Mouse (Mus musculus): ENCODE results near the gene Urgcp. TPM values are rescaled to one million over a fixed set of nuclear protein-coding genes. Genes with fewer than 3 reads are reported as not detected.

The Urgcp gene
- polyA plus RNA-seq, 1 experiment, result 7.6 TPM

- Histone ChIP-seq H3K27me3 (ENCODE audit: control insufficient read depth, insufficient read depth, low read length) (no peaks in the 10 kb centered on the region), H3K4me1 (ENCODE audit: control insufficient read depth, insufficient read depth, low read length) (peaks cover 14% of the 10 kb centered on the region), H3K36me3 (ENCODE audit: control insufficient read depth, insufficient read depth, low read length) (no peaks in the 10 kb centered on the region), H3K27ac (ENCODE audit: control insufficient read depth, insufficient read depth, low read depth, low read length) (no peak overlapping the region), H3K4me3 (ENCODE audit: control insufficient read depth, low read depth, low read length) (no peak overlapping the region)
- TF ChIP-seq CTCF (IDR thresholded peaks at IDR 0.05; ENCODE audit: control insufficient read depth, insufficient read depth, insufficient replicate concordance, low read depth, low read length) (no peak), POLR2A (IDR thresholded peaks at IDR 0.05; ENCODE audit: control insufficient read depth, low read depth, low read length) (no peak)
Measured at GRCm38 (mm10) chr11:5742106-5742505, 20.1 kb downstream of the Urgcp start.

- TF ChIP-seq POLR2A (IDR thresholded peaks at IDR 0.05; ENCODE audit: control insufficient read depth, low read depth, low read length) (peak; percentile 74), CTCF (IDR thresholded peaks at IDR 0.05; ENCODE audit: control insufficient read depth, insufficient read depth, insufficient replicate concordance, low read depth, low read length) (no peak)
- Histone ChIP-seq H3K4me1 (ENCODE audit: control insufficient read depth, insufficient read depth, low read length) (peaks cover 14% of the 10 kb centered on the region), H3K36me3 (ENCODE audit: control insufficient read depth, insufficient read depth, low read length) (no peaks in the 10 kb centered on the region), H3K4me3 (ENCODE audit: control insufficient read depth, low read depth, low read length) (peak overlapping the region; percentile 82), H3K27ac (ENCODE audit: control insufficient read depth, insufficient read depth, low read depth, low read length) (peak overlapping the region; percentile 80), H3K27me3 (ENCODE audit: control insufficient read depth, insufficient read depth, low read length) (no peaks in the 10 kb centered on the region)
Measured at GRCm38 (mm10) chr11:5740965-5741627, 21.1 kb downstream of the Urgcp start.

DNA sequence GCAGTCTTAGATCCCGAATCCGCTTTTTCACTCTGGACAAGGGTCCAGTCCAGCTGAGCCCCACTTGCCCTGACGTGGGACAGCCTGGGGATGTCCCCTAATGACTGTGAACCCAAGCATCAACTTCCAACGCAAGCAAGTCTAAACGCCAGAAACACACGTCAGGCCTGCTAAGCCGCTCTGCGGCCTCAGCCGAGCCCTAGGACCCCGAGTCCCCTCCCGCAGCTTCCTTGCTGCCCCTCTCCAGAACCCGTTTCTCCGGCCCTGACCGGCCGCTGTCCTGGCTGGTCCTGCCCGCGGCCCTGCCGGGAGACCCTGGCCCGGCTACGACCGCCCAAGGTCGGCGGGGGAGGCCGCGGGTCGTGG is 21.6 kb downstream of the Urgcp start:
- Histone ChIP-seq H3K27me3 (ENCODE audit: control insufficient read depth, insufficient read depth, low read length) (no peaks in the 10 kb centered on the region), H3K36me3 (ENCODE audit: control insufficient read depth, insufficient read depth, low read length) (no peaks in the 10 kb centered on the region), H3K4me3 (ENCODE audit: control insufficient read depth, low read depth, low read length) (peak overlapping the region; percentile 82), H3K4me1 (ENCODE audit: control insufficient read depth, insufficient read depth, low read length) (peaks cover 14% of the 10 kb centered on the region), H3K27ac (ENCODE audit: control insufficient read depth, insufficient read depth, low read depth, low read length) (peak overlapping the region; percentile 80)
- TF ChIP-seq POLR2A (IDR thresholded peaks at IDR 0.05; ENCODE audit: control insufficient read depth, low read depth, low read length), result no peak
- TF ChIP-seq CTCF (IDR thresholded peaks at IDR 0.05; ENCODE audit: control insufficient read depth, insufficient read depth, insufficient replicate concordance, low read depth, low read length), result no peak

GRCm38 (mm10) chr11:5739846-5740245 is 22.3 kb downstream of the Urgcp start:
- no peaks in the 10 kb centered on the region for H3K27me3 ChIP-seq (ENCODE audit: control insufficient read depth, insufficient read depth, low read length)
- H3K36me3 ChIP-seq (ENCODE audit: control insufficient read depth, insufficient read depth, low read length), result no peaks in the 10 kb centered on the region
- 0 out of 2 replicates have a peak overlapping the region, but pooled peaks have one; percentile 49 for H3K27ac ChIP-seq (ENCODE audit: control insufficient read depth, insufficient read depth, low read depth, low read length)
- no peak for TF ChIP-seq CTCF (IDR thresholded peaks at IDR 0.05; ENCODE audit: control insufficient read depth, insufficient read depth, insufficient replicate concordance, low read depth, low read length)
- no peak for TF ChIP-seq POLR2A (IDR thresholded peaks at IDR 0.05; ENCODE audit: control insufficient read depth, low read depth, low read length)
- H3K4me1 ChIP-seq (ENCODE audit: control insufficient read depth, insufficient read depth, low read length), result peaks cover 14% of the 10 kb centered on the region
- no peak overlapping the region for H3K4me3 ChIP-seq (ENCODE audit: control insufficient read depth, low read depth, low read length)

GRCm38 (mm10) chr11:5738888-5739632 is 23.1 kb downstream of the Urgcp start:
- no peak overlapping the region for H3K4me3 ChIP-seq (ENCODE audit: control insufficient read depth, low read depth, low read length)
- TF ChIP-seq POLR2A (IDR thresholded peaks at IDR 0.05; ENCODE audit: control insufficient read depth, low read depth, low read length) (no peak), CTCF (IDR thresholded peaks at IDR 0.05; ENCODE audit: control insufficient read depth, insufficient read depth, insufficient replicate concordance, low read depth, low read length) (no peak)
- H3K36me3 ChIP-seq (ENCODE audit: control insufficient read depth, insufficient read depth, low read length), result no peaks in the 10 kb centered on the region
- peaks cover 14% of the 10 kb centered on the region for H3K4me1 ChIP-seq (ENCODE audit: control insufficient read depth, insufficient read depth, low read length)
- H3K27ac ChIP-seq (ENCODE audit: control insufficient read depth, insufficient read depth, low read depth, low read length), result no peak overlapping the region
- H3K27me3 ChIP-seq (ENCODE audit: control insufficient read depth, insufficient read depth, low read length), result no peaks in the 10 kb centered on the region

- H3K36me3 ChIP-seq (ENCODE audit: control insufficient read depth, insufficient read depth, low read length), result no peaks in the 10 kb centered on the region
- H3K4me1 ChIP-seq (ENCODE audit: control insufficient read depth, insufficient read depth, low read length), result peaks cover 14% of the 10 kb centered on the region
- no peaks in the 10 kb centered on the region for H3K27me3 ChIP-seq (ENCODE audit: control insufficient read depth, insufficient read depth, low read length)
- H3K27ac ChIP-seq (ENCODE audit: control insufficient read depth, insufficient read depth, low read depth, low read length), result no peak overlapping the region
- H3K4me3 ChIP-seq (ENCODE audit: control insufficient read depth, low read depth, low read length), result no peak overlapping the region
- TF ChIP-seq POLR2A (IDR thresholded peaks at IDR 0.05; ENCODE audit: control insufficient read depth, low read depth, low read length) (no peak), CTCF (IDR thresholded peaks at IDR 0.05; ENCODE audit: control insufficient read depth, insufficient read depth, insufficient replicate concordance, low read depth, low read length) (no peak)
Measured at GRCm38 (mm10) chr11:5737137-5737536, 25.0 kb downstream of the Urgcp start.

- no peak for TF ChIP-seq CTCF (IDR thresholded peaks at IDR 0.05; ENCODE audit: control insufficient read depth, insufficient read depth, insufficient replicate concordance, low read depth, low read length)
- no peak for TF ChIP-seq POLR2A (IDR thresholded peaks at IDR 0.05; ENCODE audit: control insufficient read depth, low read depth, low read length)
- no peak overlapping the region for H3K27ac ChIP-seq (ENCODE audit: control insufficient read depth, insufficient read depth, low read depth, low read length)
- no peaks in the 10 kb centered on the region for H3K27me3 ChIP-seq (ENCODE audit: control insufficient read depth, insufficient read depth, low read length)
- no peaks in the 10 kb centered on the region for H3K4me1 ChIP-seq (ENCODE audit: control insufficient read depth, insufficient read depth, low read length)
- no peaks in the 10 kb centered on the region for H3K36me3 ChIP-seq (ENCODE audit: control insufficient read depth, insufficient read depth, low read length)
- H3K4me3 ChIP-seq (ENCODE audit: control insufficient read depth, low read depth, low read length), result no peak overlapping the region
Measured at GRCm38 (mm10) chr11:5734323-5734722, 27.9 kb downstream of the Urgcp start.

All from testis, adult 2 months (tissue).